Mouse (Mus musculus) limb, embryonic 12.5 days (tissue): ENCODE measurements around the gene Avil. TPM values are rescaled to one million over a fixed set of nuclear protein-coding genes. Genes with fewer than 3 reads are reported as not detected.
A peak's percentile ranks its signal among the peaks of the same experiment; 100 is the strongest.

Source experiments
- ATAC-seq: fragments of 200-750 bp; cut with Nextera tagmentation; 2 replicates; pipeline ENCODE4 v1.8.0; 2017; ENCODE audit warnings: low read depth, moderate TSS enrichment; ENCODE audit not compliant: insufficient number of reproducible peaks, insufficient read depth, low FRiP score, low TSS enrichment
- H3K27ac ChIP-seq: fragments of 300-500 bp; sonication (generic); 2 replicates; pipeline ENCODE4 v1.5.1; 2016; ENCODE audit warnings: mild to moderate bottlenecking, moderate library complexity
- H3K27me3 ChIP-seq: fragments of 300-500 bp; sonication (generic); 2 replicates; pipeline ENCODE4 v1.6.1; 2016; ENCODE audit warnings: mild to moderate bottlenecking, moderate library complexity
- H3K36me3 ChIP-seq: fragments of 300-500 bp; sonication (generic); 2 replicates; pipeline ENCODE4 v1.6.1; 2016; ENCODE audit warnings: mild to moderate bottlenecking, moderate library complexity
- H3K4me1 ChIP-seq: fragments of 300-500 bp; sonication (generic); replicated peaks from 2 replicates; pipeline ENCODE4 v1.6.1; 2016
- H3K4me2 ChIP-seq: fragments of 300-500 bp; sonication (generic); 2 replicates; pipeline ENCODE4 v1.6.1; 2016; ENCODE audit warnings: mild to moderate bottlenecking, moderate library complexity
- H3K4me3 ChIP-seq: fragments of 300-500 bp; sonication (generic); replicated peaks from 2 replicates; pipeline ENCODE4 v1.5.1; 2016; ENCODE audit warnings: mild to moderate bottlenecking
- H3K9ac ChIP-seq: fragments of 300-500 bp; sonication (generic); replicated peaks from 2 replicates; pipeline ENCODE4 v1.6.1; 2016; ENCODE audit warnings: mild to moderate bottlenecking, moderate library complexity
- H3K9me3 ChIP-seq: fragments of 300-500 bp; sonication (generic); 2 replicates; pipeline ENCODE4 v1.6.1; 2016; ENCODE audit warnings: mild to moderate bottlenecking, moderate library complexity
- WGBS: fragments of 180-500 bp; shearing (Covaris S2); methylation state at CpG from one replicate; pipeline ENCODE4 v1.1.7; 2016; 5-methylcytosine and 5-hydroxymethylcytosine counted together
- polyA plus RNA-seq: library from polyadenylated mRNA; unstranded; fragments of >200 nt; fragmentation: Nextera tagmentation; extraction: Ambion mirVana; gene quantifications from 2 replicates; pipeline ENCODE4 v1.2.1, GENCODE M21; 2016

The Avil gene
- polyA plus RNA-seq, 1 experiment from 2014 or later = 1.1 TPM

GRCm38 (mm10) chr10:126971363-126972050 is 29.0 kb upstream of the Avil start:
- no peaks in the 10 kb centered on the region for H3K9me3 ChIP-seq
- H3K27ac ChIP-seq = peak overlapping the region; percentile 85
- ATAC-seq = peak; percentile 62
- H3K36me3 ChIP-seq = no peaks in the 10 kb centered on the region
- H3K27me3 ChIP-seq = no peaks in the 10 kb centered on the region
- H3K4me1 ChIP-seq = peaks cover 27% of the 10 kb centered on the region
- 8% methylated on average over 12 of the region's 12 CpGs for WGBS
- H3K9ac ChIP-seq = no peak overlapping the region
- peak overlapping the region; percentile 50 for H3K4me2 ChIP-seq
- H3K4me3 ChIP-seq = peak overlapping the region; percentile 6; the same call in 1 of the 2 replicates

GRCm38 (mm10) chr10:126972051-126972725 is 28.3 kb upstream of the Avil start:
- Histone ChIP-seq H3K9me3 (no peaks in the 10 kb centered on the region), H3K27ac (peak overlapping the region; percentile 85), H3K4me2 (peak overlapping the region; percentile 50), H3K27me3 (no peaks in the 10 kb centered on the region), H3K9ac (0 out of 2 replicates have a peak overlapping the region, but pooled peaks have one; percentile 23), H3K4me3 (peak overlapping the region; percentile 6; the same call in 1 of the 2 replicates), H3K36me3 (no peaks in the 10 kb centered on the region), H3K4me1 (peaks cover 27% of the 10 kb centered on the region)
- peak; percentile 88 for ATAC-seq
- 6% methylated on average over 13 of the region's 13 CpGs for WGBS

GRCm38 (mm10) chr10:126972988-126973387 is 27.5 kb upstream of the Avil start:
- Histone ChIP-seq H3K4me2 (peak overlapping the region; percentile 50; the same call in 1 of the 2 replicates), H3K9me3 (no peaks in the 10 kb centered on the region), H3K36me3 (no peaks in the 10 kb centered on the region), H3K4me1 (peaks cover 33% of the 10 kb centered on the region), H3K9ac (0 out of 2 replicates have a peak overlapping the region, but pooled peaks have one; percentile 23), H3K27me3 (no peaks in the 10 kb centered on the region), H3K4me3 (no peak overlapping the region), H3K27ac (peak overlapping the region; percentile 85)
- ATAC-seq = no peak
- WGBS = 25% methylated on average over 7 of the region's 7 CpGs

GRCm38 (mm10) chr10:126975706-126976105 is 24.8 kb upstream of the Avil start:
- Histone ChIP-seq H3K36me3 (no peaks in the 10 kb centered on the region), H3K9ac (no peak overlapping the region), H3K27me3 (no peaks in the 10 kb centered on the region), H3K9me3 (no peaks in the 10 kb centered on the region), H3K4me2 (no peak overlapping the region), H3K4me3 (no peak overlapping the region), H3K4me1 (peaks cover 39% of the 10 kb centered on the region), H3K27ac (no peak overlapping the region)
- WGBS = 91% methylated on average over 6 of the region's 6 CpGs
- ATAC-seq = no peak

GRCm38 (mm10) chr10:126977076-126977475 is 23.4 kb upstream of the Avil start:
- no peaks in the 10 kb centered on the region for H3K9me3 ChIP-seq
- H3K27me3 ChIP-seq = no peaks in the 10 kb centered on the region
- ATAC-seq = no peak
- H3K9ac ChIP-seq = no peak overlapping the region
- WGBS = 78% methylated on average over 4 of the region's 4 CpGs
- H3K4me1 ChIP-seq = peaks cover 40% of the 10 kb centered on the region
- H3K36me3 ChIP-seq = no peaks in the 10 kb centered on the region
- no peak overlapping the region for H3K4me3 ChIP-seq
- H3K4me2 ChIP-seq = no peak overlapping the region
- no peak overlapping the region for H3K27ac ChIP-seq

- peaks cover 40% of the 10 kb centered on the region for H3K4me1 ChIP-seq
- peak; percentile 92 for ATAC-seq
- WGBS = under 1% methylated on average over 55 of the region's 56 CpGs
These were observed 22.1 kb upstream of the Avil start, which contains the start of gene Ctdsp2 for GRCm38 (mm10) chr10:126978277-126978994. Ctdsp2 (plus strand) TSS chr10:126978717.

GRCm38 (mm10) chr10:126979121-126979635 is 21.3 kb upstream of the Avil start:
- WGBS = 0% methylated on average over 38 of the region's 62 CpGs
- Histone ChIP-seq H3K36me3 (peaks cover 18% of the 10 kb centered on the region), H3K27me3 (no peaks in the 10 kb centered on the region), H3K27ac (peak overlapping the region; percentile 100), H3K9ac (peak overlapping the region; percentile 98), H3K4me2 (peak overlapping the region; percentile 98), H3K4me1 (peaks cover 48% of the 10 kb centered on the region), H3K4me3 (peak overlapping the region; percentile 100), H3K9me3 (no peaks in the 10 kb centered on the region)
- ATAC-seq = no peak; the same call in 1 of the 2 replicates

More at GRCm38 (mm10) chr10:126978277-126978994, 22.1 kb upstream of the Avil start, which contains the start of gene Ctdsp2:
- Histone ChIP-seq H3K9ac (peak within 1 kb of the TSS; percentile 98), H3K27ac (peak within 1 kb of the TSS; percentile 100), H3K36me3 (peaks cover 11% of the 10 kb centered on the region; the same call in 1 of the 2 replicates), H3K4me3 (peak within 1 kb of the TSS; percentile 100), H3K9me3 (no peaks in the 10 kb centered on the region), H3K27me3 (no peaks in the 10 kb centered on the region), H3K4me2 (peak within 1 kb of the TSS; percentile 98)

- Histone ChIP-seq H3K4me2 (peak overlapping the region; percentile 98), H3K9ac (peak overlapping the region; percentile 98), H3K36me3 (peaks cover 19% of the 10 kb centered on the region), H3K4me3 (peak overlapping the region; percentile 100), H3K27ac (peak overlapping the region; percentile 100), H3K27me3 (no peaks in the 10 kb centered on the region), H3K4me1 (peaks cover 53% of the 10 kb centered on the region), H3K9me3 (no peaks in the 10 kb centered on the region)
- no peak for ATAC-seq
- WGBS = under 1% methylated on average over 42 of the region's 57 CpGs
These were observed 20.8 kb upstream of the Avil start for GRCm38 (mm10) chr10:126979636-126980151.

- H3K4me1 ChIP-seq = peaks cover 60% of the 10 kb centered on the region
- H3K27ac ChIP-seq = peak overlapping the region; percentile 100
- WGBS = 3% methylated on average over 16 of the region's 16 CpGs
- peak overlapping the region; percentile 98 for H3K9ac ChIP-seq
- peaks cover 24% of the 10 kb centered on the region for H3K36me3 ChIP-seq
- no peak for ATAC-seq
- peak overlapping the region; percentile 100 for H3K4me3 ChIP-seq
- H3K27me3 ChIP-seq = no peaks in the 10 kb centered on the region
- peak overlapping the region; percentile 98 for H3K4me2 ChIP-seq
- no peaks in the 10 kb centered on the region for H3K9me3 ChIP-seq
These were observed 20.1 kb upstream of the Avil start for GRCm38 (mm10) chr10:126980221-126980932.

- peak overlapping the region; percentile 100 for H3K27ac ChIP-seq
- peaks cover 66% of the 10 kb centered on the region for H3K4me1 ChIP-seq
- no peaks in the 10 kb centered on the region for H3K9me3 ChIP-seq
- H3K4me3 ChIP-seq = peak overlapping the region; percentile 100
- H3K27me3 ChIP-seq = no peaks in the 10 kb centered on the region
- no peak for ATAC-seq
- H3K9ac ChIP-seq = peak overlapping the region; percentile 98
- H3K4me2 ChIP-seq = peak overlapping the region; percentile 98
- WGBS = 14% methylated on average over 11 of the region's 11 CpGs
- peaks cover 24% of the 10 kb centered on the region for H3K36me3 ChIP-seq
These were observed 19.5 kb upstream of the Avil start for GRCm38 (mm10) chr10:126980933-126981530.
